ENCODE assay signal across 1 mouse cellular context in genomic region chr3:153272241-153272640, GRCm38 (mm10).
TF ChIP-seq lines count a peak whose summit lies in the region.

No protein-coding gene starts in this region.

TF ChIP-seq in MEL, 35 proteins besides CTCF, POLR2A, EP300 and RAD21 (continued from another document):
- no peak for TF ChIP-seq USF2 (IDR thresholded peaks at IDR 0.05; ENCODE audit: borderline replicate concordance in 1 of 2, insufficient read depth in 1 of 2, low read depth in 1 of 2, low read length in 2 of 2)
- TF ChIP-seq GATA1 (IDR thresholded peaks at IDR 0.05; ENCODE audit: low read depth, low read length) = peak; percentile 79
- no peak for TF ChIP-seq MAX (IDR thresholded peaks at IDR 0.05; ENCODE audit: low read length)
- TF ChIP-seq JUND (IDR thresholded peaks at IDR 0.05; ENCODE audit: low read depth, low read length) = no peak
- no peak for TF ChIP-seq BHLHE40 (IDR thresholded peaks at IDR 0.05; ENCODE audit: borderline replicate concordance, low read depth, low read length)
- TF ChIP-seq TAL1 (IDR thresholded peaks at IDR 0.05; ENCODE audit: low read length) = no peak
- no peak for TF ChIP-seq USF1 (IDR thresholded peaks at IDR 0.05; ENCODE audit: low read depth, low read length)
- TF ChIP-seq ZNF384 (IDR thresholded peaks at IDR 0.05; ENCODE audit: low read depth, low read length) = 0 out of 2 replicates have a peak, but pooled peaks have one; percentile 18
- TF ChIP-seq ZKSCAN1 (IDR thresholded peaks at IDR 0.05; ENCODE audit: low read depth, low read length) = no peak
- no peak for TF ChIP-seq POLR2AphosphoS5 (IDR thresholded peaks at IDR 0.05; ENCODE audit: borderline replicate concordance, low read depth, low read length)
- TF ChIP-seq TCF12 (IDR thresholded peaks at IDR 0.05; ENCODE audit: low read depth, low read length) = no peak
- no peak for TF ChIP-seq CHD2 (IDR thresholded peaks at IDR 0.05; ENCODE audit: low read length)
- TF ChIP-seq ELF1 (IDR thresholded peaks at IDR 0.05; ENCODE audit: low read depth, low read length) = no peak
- TF ChIP-seq MAFK (IDR thresholded peaks at IDR 0.05; ENCODE audit: borderline replicate concordance, low read depth, low read length) = no peak
- peak; percentile 92 for TF ChIP-seq ETS1 (IDR thresholded peaks at IDR 0.05; ENCODE audit: low read depth, low read length)
- no peak for TF ChIP-seq E2F4 (IDR thresholded peaks at IDR 0.05; ENCODE audit: borderline replicate concordance, low read depth, low read length)
- no peak for TF ChIP-seq HCFC1 (IDR thresholded peaks at IDR 0.05; ENCODE audit: low read depth, low read length)
- no peak for TF ChIP-seq MYC (IDR thresholded peaks at IDR 0.05; ENCODE audit: low read depth, low read length)
- no peak for TF ChIP-seq MAZ (IDR thresholded peaks at IDR 0.05; ENCODE audit: low read depth, low read length)
